14 mouse cellular contexts compared by ENCODE assay signal in the genomic region with DNA sequence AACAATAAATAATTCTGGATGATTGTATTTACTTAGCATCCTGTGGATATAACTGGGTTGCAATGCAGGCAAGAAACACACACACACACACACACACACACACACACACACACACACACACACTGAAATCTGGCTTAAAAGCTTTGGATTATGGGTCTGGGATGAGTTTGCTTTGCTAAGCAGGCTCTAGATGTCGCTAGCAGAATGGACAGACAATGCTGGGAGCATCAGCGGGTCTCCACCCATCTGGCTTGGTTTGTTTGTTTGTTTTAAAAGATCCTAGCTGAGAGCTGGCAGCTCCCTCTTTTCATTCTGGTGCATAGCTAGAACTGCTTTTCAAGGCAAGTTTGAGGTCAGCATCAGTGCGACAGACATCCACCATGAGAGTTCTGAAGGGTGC.
DNase-seq lines count a peak whose midpoint lies in the region; ATAC-seq and TF ChIP-seq lines count a peak whose summit lies in the region.
"Had no signal": no experiment of that assay in that cellular context is flagged by ENCODE, and none has a peak within 500 bp of the region (broad histone marks: within the 10 kb centered on the region; RNA-seq: fewer than 3 reads in every experiment).

No protein-coding gene starts in this region.

- H3K4me3 ChIP-seq in hindbrain, embryonic 15.5 days: no peak overlapping the region
- no peak overlapping the region for H3K4me3 ChIP-seq in hindbrain, embryonic 12.5 days
- no peak overlapping the region for H3K4me3 ChIP-seq in cortical plate, adult 2 months (ENCODE audit: insufficient read depth, low read length)
- H3K4me3 ChIP-seq: limb, embryonic 15.5 days had no signal

- no peak for ATAC-seq in hindbrain, embryonic 15.5 days (ENCODE audit: low FRiP score, low read depth)
- ATAC-seq in hindbrain, embryonic 12.5 days (ENCODE audit: low FRiP score): no peak

- DNase-seq in right cerebral cortex, postnatal 14 days: peak; percentile 29
- no peak for DNase-seq in right cerebral cortex, postnatal 4 days
- no peak for DNase-seq in ovary, postnatal 36 days (ENCODE audit: low spot score)
- DNase-seq in spleen, adult 18-20 months: no peak
- DNase-seq in c-Kit-positive CD71-positive TER-119-positive erythroid progenitor cells, embryonic 14.5 days (ENCODE audit: low spot score): no peak
- DNase-seq: heart, adult 18-20 months; heart, postnatal 10 days; kidney, adult 2 months; lung, postnatal 14 days; thymus, postnatal 36 days had no signal

- H3K27ac ChIP-seq in hindbrain, embryonic 15.5 days (replicated peaks): no peak overlapping the region
- H3K27ac ChIP-seq in hindbrain, embryonic 12.5 days: no peak overlapping the region
- no peak overlapping the region for H3K27ac ChIP-seq in cortical plate, adult 2 months (ENCODE audit: insufficient read depth, low read length)
- H3K27ac ChIP-seq: limb, embryonic 15.5 days had no signal

- peak overlapping the region; percentile 89 for H3K4me2 ChIP-seq in hindbrain, embryonic 15.5 days
- no peak overlapping the region for H3K4me2 ChIP-seq in hindbrain, embryonic 12.5 days (replicated peaks)
- H3K4me2 ChIP-seq: limb, embryonic 15.5 days had no signal

- H3K9ac ChIP-seq in hindbrain, embryonic 15.5 days: no peak overlapping the region
- no peak overlapping the region for H3K9ac ChIP-seq in hindbrain, embryonic 12.5 days
- H3K9ac ChIP-seq: limb, embryonic 15.5 days had no signal

- H3K36me3 ChIP-seq in hindbrain, embryonic 15.5 days: no peaks in the 10 kb centered on the region
- H3K36me3 ChIP-seq in hindbrain, embryonic 12.5 days: no peaks in the 10 kb centered on the region
- H3K36me3 ChIP-seq: limb, embryonic 15.5 days had no signal

- no peak for TF ChIP-seq POLR2A in cortical plate, adult 2 months (IDR thresholded peaks at IDR 0.05; ENCODE audit: extremely low read depth, insufficient read depth, low read length)

- WGBS in hindbrain, embryonic 15.5 days: 28% methylated on average over 3 of the region's 3 CpGs
- 34% methylated on average over 3 of the region's 3 CpGs for WGBS in hindbrain, embryonic 12.5 days

- H3K9me3 ChIP-seq in hindbrain, embryonic 15.5 days: no peaks in the 10 kb centered on the region
- H3K9me3 ChIP-seq in hindbrain, embryonic 12.5 days (replicated peaks): no peaks in the 10 kb centered on the region
- H3K9me3 ChIP-seq: limb, embryonic 15.5 days had no signal

- TF ChIP-seq CTCF in cortical plate, adult 2 months (IDR thresholded peaks at IDR 0.05; ENCODE audit: extremely low read depth, insufficient read depth, low read length): peak; percentile 54

- H3K27me3 ChIP-seq in hindbrain, embryonic 15.5 days: no peaks in the 10 kb centered on the region
- peaks cover 23% of the 10 kb centered on the region for H3K27me3 ChIP-seq in hindbrain, embryonic 12.5 days

- H3K4me1 ChIP-seq in hindbrain, embryonic 15.5 days (replicated peaks): peaks cover 27% of the 10 kb centered on the region
- H3K4me1 ChIP-seq in hindbrain, embryonic 12.5 days: peaks cover 5% of the 10 kb centered on the region; the same call in 1 of the 2 replicates
- H3K4me1 ChIP-seq in cortical plate, adult 2 months (ENCODE audit: control insufficient read depth, insufficient read depth, low read length): no peaks in the 10 kb centered on the region
